Mouse (Mus musculus) lung, postnatal 14 days (tissue): ENCODE results near the gene Aak1.
A peak's percentile ranks its signal among the peaks of the same experiment; 100 is the strongest.
"Not testable (repeated sequence)": the region's sequence is repeated elsewhere in the genome, so short reads cannot be mapped to it uniquely, and the experiment has no call there.

Experiments
- DNase-seq: peaks from one replicate; pipeline ENCODE4 v3.0.0; 2021

The Aak1 gene

GRCm38 (mm10) chr6:86843636-86844035 is 5.7 kb upstream of the Aak1 start:
- DNase-seq, result no peak

GRCm38 (mm10) chr6:86846467-86846866 is 2.9 kb upstream of the Aak1 start:
- no peak for DNase-seq

- DNase-seq, result no peak
These were observed 1.5 kb upstream of the Aak1 start for GRCm38 (mm10) chr6:86847816-86848215.

- DNase-seq, result no peak
These were observed 770 bp upstream of the Aak1 start for GRCm38 (mm10) chr6:86848580-86848914.

- peak; percentile 55 for DNase-seq
These were observed 552 bp downstream of the Aak1 start for GRCm38 (mm10) chr6:86849692-86850445.

GRCm38 (mm10) chr6:86850588-86850987 is 1.3 kb downstream of the Aak1 start:
- no peak for DNase-seq

- DNase-seq, result no peak
These were observed 2.2 kb downstream of the Aak1 start for GRCm38 (mm10) chr6:86851561-86851960.

- DNase-seq, result no peak
These were observed 4.6 kb downstream of the Aak1 start for GRCm38 (mm10) chr6:86853928-86854327.

- DNase-seq, result no peak
These were observed 5.6 kb downstream of the Aak1 start for GRCm38 (mm10) chr6:86854941-86855340.

- DNase-seq, result no peak
These were observed 9.3 kb downstream of the Aak1 start for GRCm38 (mm10) chr6:86858606-86859005.

- no peak for DNase-seq
These were observed 11.6 kb downstream of the Aak1 start for GRCm38 (mm10) chr6:86860732-86861463.

- no peak for DNase-seq
These were observed 15.0 kb downstream of the Aak1 start for GRCm38 (mm10) chr6:86864358-86864757.

- no peak for DNase-seq
These were observed 21.0 kb downstream of the Aak1 start for GRCm38 (mm10) chr6:86870335-86870734.

- DNase-seq, result no peak
These were observed 22.5 kb downstream of the Aak1 start for GRCm38 (mm10) chr6:86871783-86872182.

- peak; percentile 42 for DNase-seq
These were observed 25.5 kb downstream of the Aak1 start for GRCm38 (mm10) chr6:86874711-86875375.

GRCm38 (mm10) chr6:86876451-86876850 is 27.1 kb downstream of the Aak1 start:
- no peak for DNase-seq

GRCm38 (mm10) chr6:86878656-86879055 is 29.3 kb downstream of the Aak1 start:
- not testable (repeated sequence) for DNase-seq

GRCm38 (mm10) chr6:86879314-86879713 is 30.0 kb downstream of the Aak1 start:
- no peak for DNase-seq

- no peak for DNase-seq
These were observed 34.9 kb downstream of the Aak1 start for GRCm38 (mm10) chr6:86884230-86884629.

GRCm38 (mm10) chr6:86884746-86885145 is 35.4 kb downstream of the Aak1 start:
- no peak for DNase-seq

GRCm38 (mm10) chr6:86885816-86886529 is 36.7 kb downstream of the Aak1 start:
- no peak for DNase-seq

- no peak for DNase-seq
These were observed 37.5 kb downstream of the Aak1 start for GRCm38 (mm10) chr6:86886803-86887202.

GRCm38 (mm10) chr6:86897520-86897919 is 48.2 kb downstream of the Aak1 start:
- no peak for DNase-seq
